Mouse (Mus musculus) forebrain, embryonic 14.5 days (tissue): ENCODE data around the gene Dmpk. TPM values are rescaled to one million over a fixed set of nuclear protein-coding genes. Genes with fewer than 3 reads are reported as not detected.

ENCODE experiments used
- ATAC-seq: fragments of 200-750 bp; cut with Nextera tagmentation; 2 replicates; pipeline ENCODE4 v1.8.0; 2017; ENCODE audit warnings: mild to moderate bottlenecking, moderate library complexity
- DNase-seq: peaks from one replicate; pipeline ENCODE4 v3.0.0-alpha.2; 2015; ENCODE audit warnings: low spot score
- H3K27ac ChIP-seq: fragments of 300-500 bp; sonication (generic); 2 replicates; pipeline ENCODE4 v1.5.1; 2014; ENCODE audit warnings: low read depth, mild to moderate bottlenecking, control low read depth, low read length, moderate library complexity
- H3K27me3 ChIP-seq: fragments of 300-500 bp; sonication (generic); replicated peaks from 2 replicates; pipeline ENCODE4 v1.6.1; 2014; ENCODE audit warnings: low read length, control low read depth, mixed read lengths; ENCODE audit not compliant: control insufficient read depth, insufficient read depth
- H3K36me3 ChIP-seq: fragments of 300-500 bp; sonication (generic); 2 replicates; pipeline ENCODE4 v1.6.1; 2014; ENCODE audit warnings: low read length, control low read depth; ENCODE audit not compliant: control insufficient read depth, insufficient read depth
- H3K4me1 ChIP-seq: fragments of 300-500 bp; sonication (generic); 2 replicates; pipeline ENCODE4 v1.6.1; 2014; ENCODE audit warnings: antibody characterized with exemption, low read length, control low read depth; ENCODE audit not compliant: control insufficient read depth, insufficient read depth
- H3K4me2 ChIP-seq: fragments of 300-500 bp; sonication (generic); 2 replicates; pipeline ENCODE4 v1.6.1; 2014; ENCODE audit warnings: mild to moderate bottlenecking, control low read depth, low read length
- H3K4me3 ChIP-seq: fragments of 300-500 bp; sonication (generic); 2 replicates; pipeline ENCODE4 v1.5.1; 2014; ENCODE audit warnings: low read depth, low read length, control low read depth
- H3K9ac ChIP-seq: fragments of 300-500 bp; sonication (generic); 2 replicates; pipeline ENCODE4 v1.6.1; 2014; ENCODE audit warnings: mild to moderate bottlenecking, low read length, control low read depth, moderate library complexity
- H3K9me3 ChIP-seq: fragments of 300-500 bp; sonication (generic); replicated peaks from 2 replicates; pipeline ENCODE4 v1.6.1; 2016; ENCODE audit warnings: low read length, control low read depth, mixed read lengths; ENCODE audit not compliant: control insufficient read depth
- WGBS: fragments of 180-500 bp; shearing (Covaris S2); extraction: QIAGEN DNeasy Blood & Tissue Kit; methylation state at CpG from one replicate; pipeline ENCODE4 v1.1.7; 2014; 5-methylcytosine and 5-hydroxymethylcytosine counted together
- polyA plus RNA-seq: library from polyadenylated mRNA; unstranded; fragments of >200 nt; fragmentation: Nextera tagmentation; extraction: Ambion mirVana; gene quantifications from 2 replicates; pipeline ENCODE4 v1.2.1, GENCODE M21; 2014

Gene Dmpk
- polyA plus RNA-seq, 1 experiment from 2014 or later, result 4.4 TPM

DNA sequence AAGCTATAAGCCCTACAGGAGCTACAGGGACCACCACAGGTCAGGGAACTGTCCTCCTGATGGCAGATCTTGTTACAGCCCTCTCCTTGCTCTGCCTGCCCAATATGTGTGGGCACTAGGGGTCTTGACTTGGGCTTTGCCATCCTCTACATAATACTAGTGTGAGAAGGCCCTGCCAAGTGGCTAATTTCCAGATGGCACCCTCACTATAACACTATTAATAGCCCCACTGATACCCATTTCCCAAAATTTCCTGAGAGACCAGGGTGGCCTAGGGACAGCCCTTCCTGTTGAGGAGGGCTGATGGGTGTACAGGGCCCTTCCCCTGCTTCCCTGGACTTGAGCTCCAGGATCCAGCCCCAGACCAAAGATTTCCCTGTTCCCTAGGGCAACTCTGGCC lies 14.2 kb downstream of the Dmpk start:
- ATAC-seq (no peak), DNase-seq (no peak)
- no peak overlapping the region for H3K4me3 ChIP-seq
- no peaks in the 10 kb centered on the region for H3K9me3 ChIP-seq
- no peak overlapping the region for H3K27ac ChIP-seq
- peaks cover 17% of the 10 kb centered on the region for H3K4me1 ChIP-seq
- no peaks in the 10 kb centered on the region for H3K27me3 ChIP-seq
- H3K4me2 ChIP-seq, result no peak overlapping the region
- H3K36me3 ChIP-seq, result no peaks in the 10 kb centered on the region
- H3K9ac ChIP-seq, result no peak overlapping the region

GRCm38 (mm10) chr7:19098811-19099210 lies 15.2 kb downstream of the Dmpk start:
- ATAC-seq (no peak), DNase-seq (no peak)
- Histone ChIP-seq H3K9me3 (no peaks in the 10 kb centered on the region), H3K27ac (no peak overlapping the region), H3K27me3 (no peaks in the 10 kb centered on the region), H3K4me1 (peaks cover 9% of the 10 kb centered on the region; the same call in 1 of the 2 replicates), H3K4me3 (no peak overlapping the region), H3K4me2 (no peak overlapping the region), H3K36me3 (no peaks in the 10 kb centered on the region), H3K9ac (no peak overlapping the region)
- 68% methylated on average over 7 of the region's 7 CpGs for WGBS

DNA sequence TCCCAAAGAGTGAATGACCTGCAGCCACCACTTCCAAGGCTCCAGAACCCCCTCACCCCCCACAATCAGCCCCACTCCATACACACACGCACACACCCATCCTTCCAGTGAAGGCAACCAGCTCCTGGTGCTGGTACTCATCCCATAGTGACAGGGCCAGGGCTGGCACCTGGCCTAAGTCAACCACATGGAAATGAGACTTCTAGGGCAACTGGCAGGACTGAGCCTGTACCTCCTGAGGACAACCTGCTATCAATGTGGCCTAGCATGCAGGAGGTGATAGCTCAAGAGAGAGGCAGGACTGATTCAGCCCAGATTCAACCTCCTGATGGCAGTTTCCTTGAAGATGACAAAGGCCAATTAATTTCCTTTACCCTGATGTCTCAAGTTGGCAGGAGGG lies 16.6 kb downstream of the Dmpk start:
- H3K27me3 ChIP-seq, result no peaks in the 10 kb centered on the region
- no peaks in the 10 kb centered on the region for H3K9me3 ChIP-seq
- 100% methylated on average over 1 of the region's 1 CpGs for WGBS
- ATAC-seq (no peak), DNase-seq (no peak)
- no peak overlapping the region for H3K9ac ChIP-seq
- H3K4me1 ChIP-seq, result peaks cover 9% of the 10 kb centered on the region; the same call in 1 of the 2 replicates
- no peak overlapping the region for H3K27ac ChIP-seq
- no peak overlapping the region for H3K4me3 ChIP-seq
- no peak overlapping the region for H3K4me2 ChIP-seq
- H3K36me3 ChIP-seq, result no peaks in the 10 kb centered on the region

DNA sequence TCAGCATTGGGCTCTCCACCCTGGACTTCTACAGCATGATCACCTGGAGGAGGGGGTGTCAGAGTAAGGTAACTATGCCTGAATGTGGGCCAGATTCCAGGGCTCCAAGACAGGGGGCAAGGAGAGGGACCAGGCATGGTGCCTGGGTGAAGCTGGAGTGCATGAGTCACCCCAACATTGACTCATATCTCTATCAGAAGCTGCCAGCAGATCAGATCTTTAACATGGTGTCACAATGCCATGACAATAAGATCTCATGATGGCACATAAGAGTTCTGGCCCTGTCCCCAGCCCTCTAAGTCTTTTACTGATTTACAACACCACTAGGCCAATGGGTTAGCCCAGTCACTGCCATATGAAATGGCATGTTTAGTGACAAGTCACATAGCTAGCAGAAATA lies 20.1 kb downstream of the Dmpk start:
- H3K36me3 ChIP-seq, result no peaks in the 10 kb centered on the region
- no peak overlapping the region for H3K4me2 ChIP-seq
- H3K4me3 ChIP-seq, result no peak overlapping the region
- no peaks in the 10 kb centered on the region for H3K27me3 ChIP-seq
- H3K9me3 ChIP-seq, result no peaks in the 10 kb centered on the region
- no peaks in the 10 kb centered on the region for H3K4me1 ChIP-seq
- no peak overlapping the region for H3K9ac ChIP-seq
- DNase-seq, result no peak
- no peak overlapping the region for H3K27ac ChIP-seq
- no peak for ATAC-seq

DNA sequence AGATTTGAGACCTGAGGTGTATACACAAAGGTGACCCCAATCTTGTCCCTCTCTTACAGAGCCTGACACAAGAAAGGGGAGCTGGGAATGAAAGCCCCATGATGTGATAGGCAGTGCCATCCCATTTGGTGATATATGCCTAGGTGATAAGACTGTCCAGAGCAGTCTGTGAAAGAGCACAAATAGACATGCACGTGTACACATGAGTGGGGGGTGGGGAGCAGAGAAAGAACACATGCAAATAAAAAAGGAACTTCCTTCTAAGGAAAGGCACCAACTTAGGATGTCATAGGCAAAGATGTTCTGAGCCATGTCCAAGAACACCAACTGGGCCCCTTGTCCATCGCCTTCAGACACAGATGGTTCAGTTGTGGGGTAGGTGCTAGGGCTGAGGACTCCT lies 20.8 kb downstream of the Dmpk start:
- no peak overlapping the region for H3K9ac ChIP-seq
- H3K4me2 ChIP-seq, result no peak overlapping the region
- no peaks in the 10 kb centered on the region for H3K9me3 ChIP-seq
- H3K4me1 ChIP-seq, result no peaks in the 10 kb centered on the region
- ATAC-seq (no peak), DNase-seq (no peak)
- no peak overlapping the region for H3K4me3 ChIP-seq
- no peaks in the 10 kb centered on the region for H3K36me3 ChIP-seq
- no peaks in the 10 kb centered on the region for H3K27me3 ChIP-seq
- H3K27ac ChIP-seq, result no peak overlapping the region
- 88% methylated on average over 2 of the region's 2 CpGs for WGBS

DNA sequence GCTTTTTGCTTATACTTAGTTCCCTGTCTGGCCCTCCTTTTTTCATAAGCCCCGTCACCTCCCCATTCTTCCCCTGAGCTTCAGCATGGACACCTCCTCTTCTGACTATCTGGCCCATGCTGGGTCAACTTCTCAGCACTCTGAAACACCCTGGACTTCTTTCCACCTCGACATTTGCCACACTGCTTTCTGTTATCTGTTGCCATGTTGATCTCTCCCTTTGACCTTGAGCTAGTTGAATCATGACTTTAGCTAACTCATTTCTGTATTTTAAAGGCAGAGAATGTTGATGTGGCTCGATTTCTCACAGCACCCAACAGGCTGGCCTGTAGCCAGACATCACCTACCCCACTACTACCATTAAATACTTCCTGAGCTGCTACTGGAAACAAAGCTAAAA lies 23.8 kb downstream of the Dmpk start:
- H3K27ac ChIP-seq, result no peak overlapping the region
- no peak overlapping the region for H3K9ac ChIP-seq
- no peaks in the 10 kb centered on the region for H3K27me3 ChIP-seq
- ATAC-seq, result no peak
- no peaks in the 10 kb centered on the region for H3K4me1 ChIP-seq
- WGBS, result 65% methylated on average over 3 of the region's 3 CpGs
- H3K9me3 ChIP-seq, result no peaks in the 10 kb centered on the region
- H3K4me2 ChIP-seq, result no peak overlapping the region
- no peak overlapping the region for H3K4me3 ChIP-seq
- H3K36me3 ChIP-seq, result no peaks in the 10 kb centered on the region
- DNase-seq, result no peak

GRCm38 (mm10) chr7:19109565-19109964 lies 25.9 kb downstream of the Dmpk start:
- H3K4me3 ChIP-seq, result no peak overlapping the region
- no peak overlapping the region for H3K27ac ChIP-seq
- no peaks in the 10 kb centered on the region for H3K27me3 ChIP-seq
- no peaks in the 10 kb centered on the region for H3K36me3 ChIP-seq
- no peaks in the 10 kb centered on the region for H3K4me1 ChIP-seq
- ATAC-seq (no peak), DNase-seq (no peak)
- WGBS, result 86% methylated on average over 1 of the region's 1 CpGs
- no peak overlapping the region for H3K9ac ChIP-seq
- H3K4me2 ChIP-seq, result no peak overlapping the region
- H3K9me3 ChIP-seq, result no peaks in the 10 kb centered on the region

DNA sequence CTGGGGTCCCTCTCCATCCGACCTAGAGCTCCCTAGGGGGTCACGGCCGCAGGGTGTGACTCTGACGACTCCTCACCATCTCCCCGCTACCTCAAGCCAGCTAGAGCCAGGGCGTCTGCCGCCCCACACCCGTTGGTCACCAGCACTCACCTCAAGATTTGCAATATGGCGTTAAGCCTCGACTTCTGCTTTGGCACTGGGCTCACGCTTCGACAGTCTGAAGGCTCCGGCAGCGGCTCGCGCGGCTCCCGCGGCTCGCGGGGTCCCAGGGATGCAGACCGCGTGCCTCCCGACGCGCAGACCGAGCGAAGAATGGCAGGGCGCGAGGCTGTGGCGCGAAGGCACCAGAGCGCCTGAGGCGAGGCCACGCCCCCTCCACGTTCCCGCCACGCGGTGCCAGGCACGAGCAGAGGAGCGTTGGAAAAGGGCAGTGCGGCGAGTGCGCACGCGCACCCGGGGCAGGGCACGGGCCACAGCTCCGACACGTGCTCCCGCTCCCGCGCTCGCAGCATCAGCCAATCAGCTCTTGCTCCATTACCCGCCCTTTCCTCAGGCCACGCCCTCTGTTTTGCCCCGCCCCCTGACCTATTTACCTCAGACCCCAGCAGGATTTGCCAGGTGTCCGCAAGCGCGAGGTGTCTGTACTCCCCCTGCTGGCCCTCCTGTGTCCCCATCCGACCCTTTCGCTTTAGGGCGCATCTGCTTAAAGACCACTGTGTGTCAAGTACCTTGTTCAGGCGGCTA lies 34.6 kb downstream of the Dmpk start, which contains the start of gene Gm4969:
Gene Gm4969 (minus strand): TSS at position 341 of the 744 bp plus-strand sequence.
- H3K9ac ChIP-seq, result peak within 1 kb of the TSS; percentile 29; the same call in 1 of the 2 replicates
- 24% methylated on average over 55 of the region's 64 CpGs for WGBS
- H3K36me3 ChIP-seq, result no peaks in the 10 kb centered on the region
- ATAC-seq, result peak; percentile 35
- no peaks in the 10 kb centered on the region for H3K27me3 ChIP-seq
- H3K27ac ChIP-seq, result no peak within 1 kb of the TSS
- H3K4me2 ChIP-seq, result peak within 1 kb of the TSS; percentile 45
- peak within 1 kb of the TSS; percentile 22 for H3K4me3 ChIP-seq
- peaks cover 9% of the 10 kb centered on the region for H3K4me1 ChIP-seq
- peak; percentile 69 for DNase-seq
- peaks cover 5% of the 10 kb centered on the region; the same call in 1 of the 2 replicates for H3K9me3 ChIP-seq

DNA sequence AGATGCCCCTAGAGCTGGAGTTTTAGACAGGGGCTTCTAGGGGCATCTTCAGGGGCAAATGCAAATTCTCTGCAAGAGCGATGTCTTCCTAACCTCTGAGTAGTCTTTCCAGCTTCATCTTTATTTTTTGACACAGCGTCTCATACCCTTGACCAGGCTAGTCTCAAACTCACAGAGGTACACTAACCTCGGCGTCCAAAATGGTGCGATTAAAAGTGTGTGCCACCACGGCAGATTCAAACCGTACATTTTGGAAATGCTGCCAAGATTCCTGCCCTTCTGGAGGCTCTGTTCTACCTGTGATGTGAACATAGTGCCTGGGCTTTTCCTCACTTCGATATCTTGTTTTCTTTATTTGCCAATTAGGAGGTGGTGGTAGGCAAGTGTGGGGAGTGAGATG lies 35.4 kb downstream of the Dmpk start:
- peaks cover 5% of the 10 kb centered on the region; the same call in 1 of the 2 replicates for H3K9me3 ChIP-seq
- peaks cover 9% of the 10 kb centered on the region for H3K4me1 ChIP-seq
- no peak overlapping the region for H3K9ac ChIP-seq
- peak; percentile 35 for ATAC-seq
- H3K4me3 ChIP-seq, result no peak overlapping the region
- no peaks in the 10 kb centered on the region for H3K27me3 ChIP-seq
- no peak for DNase-seq
- no peak overlapping the region for H3K27ac ChIP-seq
- no peak overlapping the region for H3K4me2 ChIP-seq
- H3K36me3 ChIP-seq, result no peaks in the 10 kb centered on the region
- 94% methylated on average over 8 of the region's 8 CpGs for WGBS
